Mouse (Mus musculus) myocyte (in vitro differentiated cells): ENCODE measurements around the gene Ispd.

Source experiments
- CEBPB ChIP-seq: IDR thresholded peaks from 2 replicates; pipeline ENCODE4 v1.6.1; 2011; ENCODE audit warnings: mild to moderate bottlenecking, moderate library complexity; ENCODE audit not compliant: poor library complexity, insufficient read depth, severe bottlenecking
- E2F4 ChIP-seq: IDR thresholded peaks from one replicate; pipeline ENCODE4 v1.6.1; 2011; ENCODE audit warnings: mild to moderate bottlenecking, control low read depth, moderate library complexity; ENCODE audit not compliant: insufficient read depth
- MAX ChIP-seq: IDR thresholded peaks from one replicate; pipeline ENCODE4 v1.6.1; 2011; ENCODE audit warnings: low read depth, mild to moderate bottlenecking, control low read depth
- MYOD1 ChIP-seq, 3 experiments: IDR thresholded peaks; one replicate each; pipeline ENCODE4 v1.6.1; 2011; ENCODE audit warnings: control low read depth in 2 of 3, low read depth in 2 of 3, mild to moderate bottlenecking in 2 of 3, moderate library complexity in 1 of 3; ENCODE audit not compliant: insufficient read length in 2 of 3, control insufficient read depth in 1 of 3
- MYOG ChIP-seq, 3 experiments: IDR thresholded peaks; one replicate each; pipeline ENCODE4 v1.6.1; 2011; ENCODE audit warnings: control low read depth in 2 of 3, low read depth in 2 of 3, mild to moderate bottlenecking in 2 of 3; ENCODE audit not compliant: insufficient read length in 2 of 3, control insufficient read depth in 1 of 3, insufficient read depth in 1 of 3
- POLR2A ChIP-seq: IDR thresholded peaks from one replicate; pipeline ENCODE4 v1.6.1; 2011; ENCODE audit warnings: low read depth, mild to moderate bottlenecking, control low read depth, moderate library complexity; ENCODE audit not compliant: insufficient read length
- POLR2AphosphoS2 ChIP-seq: IDR thresholded peaks from one replicate; pipeline ENCODE4 v1.6.1; 2011; ENCODE audit warnings: low read depth, control low read depth; ENCODE audit not compliant: insufficient read length
- REST ChIP-seq: IDR thresholded peaks from one replicate; pipeline ENCODE4 v1.6.1; 2011; ENCODE audit warnings: mild to moderate bottlenecking, control low read depth, moderate library complexity; ENCODE audit not compliant: insufficient read depth, insufficient read length
- TCF12 ChIP-seq: IDR thresholded peaks from one replicate; pipeline ENCODE4 v1.6.1; 2011; ENCODE audit warnings: mild to moderate bottlenecking, control low read depth; ENCODE audit not compliant: poor library complexity, insufficient read depth, severe bottlenecking
- TCF3 ChIP-seq: IDR thresholded peaks from one replicate; pipeline ENCODE4 v1.6.1; 2011; ENCODE audit warnings: low read depth, control low read depth; ENCODE audit not compliant: insufficient read length
- USF1 ChIP-seq: IDR thresholded peaks from one replicate; pipeline ENCODE4 v1.6.1; 2011; ENCODE audit warnings: low read depth, mild to moderate bottlenecking, control low read depth, moderate library complexity

DNA sequence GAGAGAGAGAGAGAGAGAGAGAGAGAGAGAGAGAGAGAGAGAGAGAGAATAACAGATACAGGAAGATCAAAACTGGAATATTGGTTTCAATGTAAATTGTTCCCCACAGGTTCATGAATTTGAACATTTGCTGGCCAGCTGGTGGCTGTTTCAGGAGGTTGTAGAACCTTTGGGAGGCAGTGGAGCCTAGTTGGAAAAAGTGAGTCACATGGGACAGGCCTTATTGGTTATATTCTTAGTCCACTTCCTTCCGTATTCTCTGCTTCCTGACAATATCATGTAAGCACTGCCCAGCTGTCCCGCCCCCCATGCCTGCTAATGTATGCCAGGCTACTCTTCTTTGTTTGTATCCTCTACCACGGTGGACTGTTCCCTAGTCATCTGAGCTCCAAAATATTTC, 344.0 kb downstream of the Ispd start:
- TF ChIP-seq POLR2A (no peak), TCF12 (no peak), POLR2AphosphoS2 (no peak), E2F4 (no peak), USF1 (no peak), MYOG (IDR thresholded peaks at IDR 0.05; ENCODE audit: control insufficient read depth in 1 of 3, insufficient read depth in 1 of 3, insufficient read length in 2 of 3, low read depth in 2 of 3) (no peak), CEBPB (no peak), MAX (no peak), REST (no peak), TCF3 (no peak), MYOD1 (IDR thresholded peaks at IDR 0.05; ENCODE audit: control insufficient read depth in 1 of 3, insufficient read length in 2 of 3, low read depth in 2 of 3) (no peak)
